Mouse (Mus musculus): Measurements from ENCODE around the gene S100b. TPM values are rescaled to one million over a fixed set of nuclear protein-coding genes. Genes with fewer than 3 reads are reported as not detected.

Gene S100b
- polyA plus RNA-seq (2015; fragmentation: Nextera tagmentation; extraction: Ambion mirVana): 2.7 TPM in 2 replicates

DNA sequence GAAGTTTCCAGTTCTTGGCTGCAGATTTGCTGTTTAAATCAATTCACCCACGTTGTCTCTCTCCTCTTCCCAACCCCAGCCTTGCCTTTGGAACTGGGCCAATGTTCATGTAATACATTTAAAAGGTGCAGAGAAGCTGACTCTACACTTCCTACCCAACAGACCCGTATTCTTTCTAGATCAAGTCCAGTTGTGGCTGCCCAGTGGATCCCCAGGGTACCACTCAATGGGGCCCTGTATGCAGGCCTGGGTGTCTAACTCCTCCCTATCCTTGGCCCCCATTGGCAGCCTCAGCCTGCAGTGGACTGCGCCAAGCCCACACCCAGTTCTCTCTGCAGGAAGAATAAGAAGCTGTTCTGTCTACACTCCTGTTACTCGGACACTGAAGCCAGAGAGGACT lies at the start of gene S100b:
Gene S100b (plus strand): TSS at position 318 of the 400 bp plus-strand sequence.
- H3K36me3 ChIP-seq (ENCODE audit: control insufficient read depth, insufficient read depth, low read length): no peaks in the 10 kb centered on the region
- no peak within 1 kb of the TSS for H3K4me2 ChIP-seq (ENCODE audit: low read depth, low read length)
- no peak within 1 kb of the TSS for H3K27ac ChIP-seq (ENCODE audit: low read length)
- H3K4me3 ChIP-seq (replicated peaks; ENCODE audit: low read length): no peak within 1 kb of the TSS
- no peaks in the 10 kb centered on the region for H3K27me3 ChIP-seq (ENCODE audit: control insufficient read depth, insufficient read depth, low read length)
- peaks cover 6% of the 10 kb centered on the region; the same call in 1 of the 2 replicates for H3K4me1 ChIP-seq (ENCODE audit: control insufficient read depth, insufficient read depth, low read length)
- 24% methylated on average over 4 of the region's 4 CpGs for WGBS
- peak within 1 kb of the TSS; percentile 47 for H3K9ac ChIP-seq (ENCODE audit: low read length)
- no peaks in the 10 kb centered on the region for H3K9me3 ChIP-seq (replicated peaks; ENCODE audit: control insufficient read depth, low read length)
- ATAC-seq (ENCODE audit: insufficient read depth, low FRiP score): peak; percentile 65; the same call in 1 of the 2 replicates

DNA sequence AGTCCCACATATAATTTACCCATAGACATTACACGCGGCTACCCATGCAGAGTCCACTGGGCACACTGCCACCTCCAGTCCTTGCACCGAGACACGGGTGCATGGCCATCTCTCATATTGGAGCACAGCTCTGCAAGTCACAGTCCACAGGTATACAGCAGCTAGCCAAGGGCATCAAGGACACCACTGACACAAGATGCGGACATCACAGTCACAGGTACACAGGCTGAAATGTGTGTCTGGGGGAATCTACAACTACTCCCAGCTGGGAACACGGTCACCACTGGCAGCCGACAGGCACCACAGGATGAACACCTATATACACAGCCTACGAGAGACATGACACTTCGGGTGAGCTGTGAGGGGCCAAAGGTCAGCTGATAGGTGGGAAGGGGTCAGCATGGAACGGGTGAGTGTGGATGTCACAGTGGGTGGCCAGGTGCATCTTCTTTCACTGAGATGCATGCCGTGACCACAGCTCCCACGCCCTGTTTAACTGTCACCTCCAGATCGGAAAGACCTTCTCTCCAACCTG lies 46.3 kb upstream of the S100b start:
- H3K4me3 ChIP-seq (replicated peaks; ENCODE audit: low read length): no peak overlapping the region
- H3K4me2 ChIP-seq (ENCODE audit: low read depth, low read length): no peak overlapping the region
- 85% methylated on average over 13 of the region's 13 CpGs for WGBS
- no peaks in the 10 kb centered on the region; the same call in 1 of the 2 replicates for H3K4me1 ChIP-seq (ENCODE audit: control insufficient read depth, insufficient read depth, low read length)
- no peak for ATAC-seq (ENCODE audit: insufficient read depth, low FRiP score)
- no peaks in the 10 kb centered on the region for H3K9me3 ChIP-seq (replicated peaks; ENCODE audit: control insufficient read depth, low read length)
- H3K27ac ChIP-seq (ENCODE audit: low read length): no peak overlapping the region
- H3K36me3 ChIP-seq (ENCODE audit: control insufficient read depth, insufficient read depth, low read length): peaks cover 4% of the 10 kb centered on the region; the same call in 1 of the 2 replicates
- no peak overlapping the region for H3K9ac ChIP-seq (ENCODE audit: low read length)
- H3K27me3 ChIP-seq (ENCODE audit: control insufficient read depth, insufficient read depth, low read length): no peaks in the 10 kb centered on the region

DNA sequence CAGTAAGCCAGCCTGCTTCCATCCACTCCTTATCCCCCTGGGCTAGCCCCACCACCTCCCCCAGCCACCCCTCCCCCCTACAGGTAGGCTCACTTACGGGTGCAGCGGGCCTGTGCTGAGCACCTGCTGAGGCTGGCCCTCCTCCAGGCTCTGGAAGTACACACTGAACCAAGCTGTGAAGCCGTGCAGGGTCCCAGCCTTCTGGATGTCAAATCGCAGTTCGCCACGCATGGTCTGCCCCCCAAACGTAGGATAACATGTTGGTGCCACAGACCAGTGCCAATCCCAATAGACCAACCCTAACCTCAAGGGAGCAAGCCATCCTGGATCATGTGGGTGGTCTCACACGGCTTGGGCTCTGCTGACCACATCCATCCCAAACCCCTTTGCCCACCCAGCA lies 44.4 kb upstream of the S100b start:
- Histone ChIP-seq H3K9ac (ENCODE audit: low read length) (no peak overlapping the region), H3K4me1 (ENCODE audit: control insufficient read depth, insufficient read depth, low read length) (no peaks in the 10 kb centered on the region), H3K9me3 (replicated peaks; ENCODE audit: control insufficient read depth, low read length) (no peaks in the 10 kb centered on the region; the same call in 1 of the 2 replicates), H3K27ac (ENCODE audit: low read length) (no peak overlapping the region), H3K4me3 (replicated peaks; ENCODE audit: low read length) (no peak overlapping the region), H3K27me3 (ENCODE audit: control insufficient read depth, insufficient read depth, low read length) (no peaks in the 10 kb centered on the region), H3K36me3 (ENCODE audit: control insufficient read depth, insufficient read depth, low read length) (peaks cover 12% of the 10 kb centered on the region; the same call in 1 of the 2 replicates), H3K4me2 (ENCODE audit: low read depth, low read length) (no peak overlapping the region)
- no peak for ATAC-seq (ENCODE audit: insufficient read depth, low FRiP score)
- WGBS: 89% methylated on average over 8 of the region's 8 CpGs

DNA sequence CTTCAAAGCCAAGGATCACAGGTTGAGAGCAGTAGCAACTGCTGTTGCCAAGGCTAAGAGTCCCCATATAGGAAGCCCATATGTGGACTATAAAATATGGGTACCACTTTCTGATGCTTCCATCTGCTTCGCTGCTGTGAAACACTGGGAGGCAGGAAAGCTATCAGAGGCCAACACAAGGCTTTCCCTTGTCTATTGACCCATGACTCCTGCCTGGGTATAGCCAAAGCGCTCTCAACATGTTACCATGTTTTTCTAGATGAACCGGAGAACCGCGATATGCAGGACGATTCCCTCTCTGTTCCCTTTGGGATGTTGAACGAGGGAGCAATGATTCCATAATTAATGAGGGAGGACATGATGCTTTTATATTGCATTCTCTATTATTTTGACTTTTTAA lies 42.8 kb upstream of the S100b start:
- no peak overlapping the region for H3K9ac ChIP-seq (ENCODE audit: low read length)
- no peak overlapping the region for H3K4me3 ChIP-seq (replicated peaks; ENCODE audit: low read length)
- H3K27ac ChIP-seq (ENCODE audit: low read length): no peak overlapping the region
- 95% methylated on average over 7 of the region's 7 CpGs for WGBS
- ATAC-seq (ENCODE audit: insufficient read depth, low FRiP score): no peak
- H3K4me2 ChIP-seq (ENCODE audit: low read depth, low read length): no peak overlapping the region
- peaks cover 11% of the 10 kb centered on the region for H3K9me3 ChIP-seq (replicated peaks; ENCODE audit: control insufficient read depth, low read length)
- H3K27me3 ChIP-seq (ENCODE audit: control insufficient read depth, insufficient read depth, low read length): no peaks in the 10 kb centered on the region
- H3K36me3 ChIP-seq (ENCODE audit: control insufficient read depth, insufficient read depth, low read length): peaks cover 26% of the 10 kb centered on the region
- H3K4me1 ChIP-seq (ENCODE audit: control insufficient read depth, insufficient read depth, low read length): no peaks in the 10 kb centered on the region

DNA sequence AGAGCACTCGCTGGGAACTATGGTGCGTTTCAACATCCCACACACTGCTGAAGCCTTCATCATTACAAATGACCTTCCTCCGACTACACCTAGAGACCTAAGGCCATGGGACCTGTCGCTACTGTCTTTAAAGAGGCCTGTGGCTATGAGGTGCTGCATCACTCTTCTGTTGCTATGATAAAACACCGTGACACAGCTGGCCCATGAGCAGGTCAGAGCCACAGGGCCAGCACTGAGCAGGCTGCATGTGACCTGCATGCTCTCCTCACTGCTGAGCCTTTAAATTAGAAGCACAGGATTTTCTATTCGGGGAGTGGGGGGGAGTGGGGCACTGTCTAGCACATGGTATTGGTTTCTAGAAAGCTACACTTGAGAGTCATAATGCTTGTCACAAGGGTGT lies 41.5 kb upstream of the S100b start:
- Histone ChIP-seq H3K9me3 (replicated peaks; ENCODE audit: control insufficient read depth, low read length) (peaks cover 11% of the 10 kb centered on the region), H3K27me3 (ENCODE audit: control insufficient read depth, insufficient read depth, low read length) (no peaks in the 10 kb centered on the region), H3K4me1 (ENCODE audit: control insufficient read depth, insufficient read depth, low read length) (no peaks in the 10 kb centered on the region), H3K4me3 (replicated peaks; ENCODE audit: low read length) (no peak overlapping the region), H3K27ac (ENCODE audit: low read length) (no peak overlapping the region), H3K9ac (ENCODE audit: low read length) (no peak overlapping the region), H3K36me3 (ENCODE audit: control insufficient read depth, insufficient read depth, low read length) (peaks cover 31% of the 10 kb centered on the region), H3K4me2 (ENCODE audit: low read depth, low read length) (no peak overlapping the region)
- ATAC-seq (ENCODE audit: insufficient read depth, low FRiP score): no peak
- 88% methylated on average over 6 of the region's 6 CpGs for WGBS

- Histone ChIP-seq H3K9ac (ENCODE audit: low read length) (no peak overlapping the region), H3K4me2 (ENCODE audit: low read depth, low read length) (no peak overlapping the region), H3K36me3 (ENCODE audit: control insufficient read depth, insufficient read depth, low read length) (peaks cover 33% of the 10 kb centered on the region), H3K27me3 (ENCODE audit: control insufficient read depth, insufficient read depth, low read length) (no peaks in the 10 kb centered on the region), H3K9me3 (replicated peaks; ENCODE audit: control insufficient read depth, low read length) (peaks cover 11% of the 10 kb centered on the region), H3K4me3 (replicated peaks; ENCODE audit: low read length) (no peak overlapping the region), H3K4me1 (ENCODE audit: control insufficient read depth, insufficient read depth, low read length) (no peaks in the 10 kb centered on the region), H3K27ac (ENCODE audit: low read length) (no peak overlapping the region)
- ATAC-seq (ENCODE audit: insufficient read depth, low FRiP score): no peak
- WGBS: 89% methylated on average over 4 of the region's 4 CpGs
Observed at GRCm38 (mm10) chr10:76214161-76214560, 39.5 kb upstream of the S100b start.

- Histone ChIP-seq H3K4me2 (ENCODE audit: low read depth, low read length) (no peak overlapping the region), H3K36me3 (ENCODE audit: control insufficient read depth, insufficient read depth, low read length) (peaks cover 36% of the 10 kb centered on the region), H3K27ac (ENCODE audit: low read length) (no peak overlapping the region), H3K4me1 (ENCODE audit: control insufficient read depth, insufficient read depth, low read length) (no peaks in the 10 kb centered on the region), H3K9ac (ENCODE audit: low read length) (no peak overlapping the region), H3K27me3 (ENCODE audit: control insufficient read depth, insufficient read depth, low read length) (no peaks in the 10 kb centered on the region), H3K9me3 (replicated peaks; ENCODE audit: control insufficient read depth, low read length) (peaks cover 11% of the 10 kb centered on the region), H3K4me3 (replicated peaks; ENCODE audit: low read length) (no peak overlapping the region)
- 96% methylated on average over 17 of the region's 17 CpGs for WGBS
- ATAC-seq (ENCODE audit: insufficient read depth, low FRiP score): no peak
Observed at GRCm38 (mm10) chr10:76217056-76217455, 36.6 kb upstream of the S100b start.

- Histone ChIP-seq H3K27ac (ENCODE audit: low read length) (no peak overlapping the region), H3K36me3 (ENCODE audit: control insufficient read depth, insufficient read depth, low read length) (peaks cover 36% of the 10 kb centered on the region)
Observed at GRCm38 (mm10) chr10:76218240-76218639, 35.4 kb upstream of the S100b start.

GRCm38 (mm10) chr10:76225944-76226343 lies 27.7 kb upstream of the S100b start:
- Histone ChIP-seq H3K27ac (ENCODE audit: low read length) (no peak overlapping the region), H3K9ac (ENCODE audit: low read length) (no peak overlapping the region), H3K4me2 (ENCODE audit: low read depth, low read length) (no peak overlapping the region), H3K9me3 (replicated peaks; ENCODE audit: control insufficient read depth, low read length) (no peaks in the 10 kb centered on the region), H3K4me1 (ENCODE audit: control insufficient read depth, insufficient read depth, low read length) (no peaks in the 10 kb centered on the region), H3K36me3 (ENCODE audit: control insufficient read depth, insufficient read depth, low read length) (0 out of 2 replicates have a peak, but pooled peaks cover 7% of the 10 kb centered on the region), H3K27me3 (ENCODE audit: control insufficient read depth, insufficient read depth, low read length) (no peaks in the 10 kb centered on the region), H3K4me3 (replicated peaks; ENCODE audit: low read length) (no peak overlapping the region)
- WGBS: 92% methylated on average over 11 of the region's 11 CpGs
- no peak for ATAC-seq (ENCODE audit: insufficient read depth, low FRiP score)

More at GRCm38 (mm10) chr10:76218240-76218639, 35.4 kb upstream of the S100b start:
- Histone ChIP-seq H3K9ac (ENCODE audit: low read length) (no peak overlapping the region), H3K27me3 (ENCODE audit: control insufficient read depth, insufficient read depth, low read length) (no peaks in the 10 kb centered on the region), H3K4me2 (ENCODE audit: low read depth, low read length) (no peak overlapping the region), H3K4me3 (replicated peaks; ENCODE audit: low read length) (no peak overlapping the region), H3K4me1 (ENCODE audit: control insufficient read depth, insufficient read depth, low read length) (no peaks in the 10 kb centered on the region), H3K9me3 (replicated peaks; ENCODE audit: control insufficient read depth, low read length) (peaks cover 11% of the 10 kb centered on the region)
- ATAC-seq (ENCODE audit: insufficient read depth, low FRiP score): no peak
- WGBS: 74% methylated on average over 9 of the region's 9 CpGs
